Mouse (Mus musculus) intestine, postnatal 0 days (tissue): ENCODE results near the gene Pon2. TPM values are rescaled to one million over a fixed set of nuclear protein-coding genes. Genes with fewer than 3 reads are reported as not detected.

Experiments
- ATAC-seq: fragments of 200-750 bp; cut with Nextera tagmentation; 2 replicates; pipeline ENCODE4 v1.8.0; 2017; ENCODE audit warnings: mild to moderate bottlenecking, moderate TSS enrichment, moderate library complexity
- H3K27ac ChIP-seq: fragments of 300-500 bp; sonication (generic); 2 replicates; pipeline ENCODE4 v1.5.1; 2014; ENCODE audit warnings: mild to moderate bottlenecking, low read depth, low read length, moderate library complexity
- H3K27me3 ChIP-seq: fragments of 300-500 bp; sonication (generic); replicated peaks from 2 replicates; pipeline ENCODE4 v1.6.1; 2014; ENCODE audit warnings: low read length, mixed read lengths; ENCODE audit not compliant: control insufficient read depth, insufficient read depth
- H3K36me3 ChIP-seq: fragments of 300-500 bp; sonication (generic); 2 replicates; pipeline ENCODE4 v1.6.1; 2014; ENCODE audit warnings: mild to moderate bottlenecking, moderate library complexity; ENCODE audit not compliant: control insufficient read depth, insufficient read depth
- H3K4me1 ChIP-seq: fragments of 300-500 bp; sonication (generic); replicated peaks from 2 replicates; pipeline ENCODE4 v1.6.1; 2014; ENCODE audit warnings: antibody characterized with exemption, low read length, mixed read lengths; ENCODE audit not compliant: control insufficient read depth, insufficient read depth
- H3K4me2 ChIP-seq: fragments of 300-500 bp; sonication (generic); replicated peaks from 2 replicates; pipeline ENCODE4 v1.6.1; 2014; ENCODE audit warnings: low read depth, mild to moderate bottlenecking, moderate library complexity
- H3K4me3 ChIP-seq: fragments of 300-500 bp; sonication (generic); 2 replicates; pipeline ENCODE4 v1.5.1; 2014; ENCODE audit warnings: low read depth, low read length
- H3K9ac ChIP-seq: fragments of 300-500 bp; sonication (generic); 2 replicates; pipeline ENCODE4 v1.6.1; 2014; ENCODE audit warnings: mild to moderate bottlenecking, low read depth, low read length
- H3K9me3 ChIP-seq: fragments of 300-500 bp; sonication (generic); 2 replicates; pipeline ENCODE4 v1.6.1; 2016; ENCODE audit warnings: mixed run types; ENCODE audit not compliant: control insufficient read depth
- CTCF ChIP-seq: sonication (generic); IDR thresholded peaks from 2 replicates; pipeline ENCODE4 v1.5.1; 2016; ENCODE audit warnings: low read depth, mild to moderate bottlenecking, control low read depth, antibody characterized with exemption, moderate library complexity
- WGBS: fragments of 180-500 bp; shearing (Covaris S2); extraction: QIAGEN DNeasy Blood & Tissue Kit; methylation state at CpG from one replicate; pipeline ENCODE4 v1.1.7; 2014; 5-methylcytosine and 5-hydroxymethylcytosine counted together
- polyA plus RNA-seq: library from polyadenylated mRNA; unstranded; fragments of >200 nt; fragmentation: Nextera tagmentation; extraction: Ambion mirVana; gene quantifications from 2 replicates; pipeline ENCODE4 v1.2.1, GENCODE M21; 2015

The Pon2 gene
- polyA plus RNA-seq, 1 experiment from 2014 or later: 179 TPM

GRCm38 (mm10) chr6:5309595-5310197 is 11.4 kb upstream of the Pon2 start:
- 74% methylated on average over 7 of the region's 7 CpGs for WGBS
- no peak overlapping the region for H3K4me2 ChIP-seq
- H3K27me3 ChIP-seq: no peaks in the 10 kb centered on the region
- no peak for ATAC-seq
- H3K9ac ChIP-seq: no peak overlapping the region
- no peak overlapping the region for H3K27ac ChIP-seq
- TF ChIP-seq CTCF: no peak
- H3K4me1 ChIP-seq: 0 out of 2 replicates have a peak, but pooled peaks cover 4% of the 10 kb centered on the region
- no peaks in the 10 kb centered on the region for H3K36me3 ChIP-seq
- H3K9me3 ChIP-seq: no peaks in the 10 kb centered on the region
- no peak overlapping the region for H3K4me3 ChIP-seq

DNA sequence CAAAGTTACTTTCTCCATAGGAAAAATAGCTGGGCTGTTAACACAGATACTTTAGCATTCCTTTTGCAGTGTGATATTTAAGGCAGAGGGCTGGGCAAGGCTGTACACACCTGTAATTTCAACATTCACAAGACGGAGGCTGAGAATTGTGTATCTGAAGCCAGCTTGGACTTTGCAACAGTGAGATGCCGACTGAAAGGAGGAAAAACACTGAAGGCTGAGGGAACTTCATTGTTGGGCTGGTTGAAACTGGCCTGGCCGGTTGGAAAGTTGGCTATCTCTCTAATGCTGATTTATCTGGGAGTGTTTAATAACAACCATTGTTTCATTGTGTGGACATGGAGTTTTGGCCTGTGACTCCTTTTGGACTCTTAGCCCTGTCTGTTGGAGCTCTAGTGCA is 7.7 kb upstream of the Pon2 start:
- H3K27me3 ChIP-seq: no peaks in the 10 kb centered on the region
- H3K4me1 ChIP-seq: no peaks in the 10 kb centered on the region
- 29% methylated on average over 3 of the region's 3 CpGs for WGBS
- H3K9ac ChIP-seq: no peak overlapping the region
- no peaks in the 10 kb centered on the region for H3K36me3 ChIP-seq
- no peak overlapping the region for H3K27ac ChIP-seq
- peak; percentile 81 for ATAC-seq
- no peak overlapping the region for H3K4me3 ChIP-seq
- H3K4me2 ChIP-seq: no peak overlapping the region
- no peaks in the 10 kb centered on the region for H3K9me3 ChIP-seq
- TF ChIP-seq CTCF: no peak

DNA sequence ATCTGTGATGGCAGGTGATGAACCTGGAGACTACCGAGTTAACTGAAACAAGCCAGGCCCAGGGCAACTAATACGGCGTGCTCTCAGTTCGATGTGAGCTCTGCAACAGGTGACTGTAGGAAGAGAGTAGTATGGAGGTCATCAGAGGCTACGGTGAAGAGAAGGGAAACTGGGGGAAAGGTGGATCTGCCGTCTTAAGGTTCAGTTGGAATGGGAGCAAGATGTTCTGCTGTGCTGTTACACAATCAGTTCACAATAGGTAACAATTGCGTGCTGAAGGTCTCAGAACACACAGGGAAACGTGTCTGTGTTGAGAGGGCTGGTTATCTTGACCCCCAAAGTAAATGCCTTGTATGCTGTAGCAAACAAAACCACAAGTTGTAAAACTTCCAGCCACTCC is 6.7 kb upstream of the Pon2 start:
- H3K27ac ChIP-seq: no peak overlapping the region
- no peaks in the 10 kb centered on the region for H3K36me3 ChIP-seq
- no peak overlapping the region for H3K4me2 ChIP-seq
- no peak overlapping the region for H3K9ac ChIP-seq
- H3K4me3 ChIP-seq: no peak overlapping the region
- 48% methylated on average over 8 of the region's 8 CpGs for WGBS
- no peaks in the 10 kb centered on the region for H3K4me1 ChIP-seq
- peak; percentile 73 for ATAC-seq
- no peak for TF ChIP-seq CTCF
- H3K27me3 ChIP-seq: no peaks in the 10 kb centered on the region
- H3K9me3 ChIP-seq: no peaks in the 10 kb centered on the region

DNA sequence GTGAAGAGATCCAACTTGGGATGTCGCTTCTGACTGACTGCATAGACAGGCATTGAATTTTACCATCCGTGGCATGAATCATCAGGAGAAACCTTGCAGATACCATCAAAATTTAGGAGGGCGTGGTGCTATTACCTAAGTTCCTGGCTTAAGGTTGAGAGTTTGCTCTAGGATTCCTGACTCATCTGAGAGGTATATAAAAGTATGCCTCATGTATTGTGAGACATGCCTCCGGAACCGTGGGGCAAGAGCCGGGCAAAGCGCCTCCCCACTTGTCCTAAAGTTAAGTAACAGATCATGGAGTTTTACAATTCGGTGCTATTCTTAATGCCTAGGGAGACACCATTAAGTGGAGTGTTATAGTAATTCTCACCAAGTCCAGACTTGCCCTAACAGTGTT is 2.4 kb upstream of the Pon2 start:
- 79% methylated on average over 8 of the region's 8 CpGs for WGBS
- ATAC-seq: no peak
- Histone ChIP-seq H3K36me3 (no peaks in the 10 kb centered on the region), H3K27ac (no peak overlapping the region), H3K4me1 (peaks cover 4% of the 10 kb centered on the region; the same call in 1 of the 2 replicates), H3K9me3 (no peaks in the 10 kb centered on the region), H3K4me3 (no peak overlapping the region), H3K27me3 (no peaks in the 10 kb centered on the region), H3K9ac (no peak overlapping the region), H3K4me2 (no peak overlapping the region)
- no peak for TF ChIP-seq CTCF

GRCm38 (mm10) chr6:5299561-5299960 is 1.3 kb upstream of the Pon2 start:
- no peak for ATAC-seq
- Histone ChIP-seq H3K27me3 (no peaks in the 10 kb centered on the region), H3K9ac (no peak overlapping the region), H3K4me2 (no peak overlapping the region), H3K36me3 (peaks cover 2% of the 10 kb centered on the region; the same call in 1 of the 2 replicates), H3K4me3 (no peak overlapping the region), H3K9me3 (no peaks in the 10 kb centered on the region), H3K4me1 (peaks cover 4% of the 10 kb centered on the region; the same call in 1 of the 2 replicates), H3K27ac (no peak overlapping the region)
- no peak for TF ChIP-seq CTCF
- WGBS: 75% methylated on average over 5 of the region's 5 CpGs

- peak overlapping the region; percentile 91 for H3K9ac ChIP-seq
- no peaks in the 10 kb centered on the region for H3K27me3 ChIP-seq
- peak overlapping the region; percentile 68 for H3K4me2 ChIP-seq
- under 1% methylated on average over 23 of the region's 25 CpGs for WGBS
- no peak for TF ChIP-seq CTCF
- H3K36me3 ChIP-seq: peaks cover 9% of the 10 kb centered on the region; the same call in 1 of the 2 replicates
- no peaks in the 10 kb centered on the region for H3K9me3 ChIP-seq
- H3K27ac ChIP-seq: peak overlapping the region; percentile 98
- H3K4me1 ChIP-seq: peaks cover 4% of the 10 kb centered on the region; the same call in 1 of the 2 replicates
- peak; percentile 80 for ATAC-seq
- peak overlapping the region; percentile 81 for H3K4me3 ChIP-seq
These were observed 749 bp downstream of the Pon2 start for GRCm38 (mm10) chr6:5297321-5298091.
